In the genomic region with DNA sequence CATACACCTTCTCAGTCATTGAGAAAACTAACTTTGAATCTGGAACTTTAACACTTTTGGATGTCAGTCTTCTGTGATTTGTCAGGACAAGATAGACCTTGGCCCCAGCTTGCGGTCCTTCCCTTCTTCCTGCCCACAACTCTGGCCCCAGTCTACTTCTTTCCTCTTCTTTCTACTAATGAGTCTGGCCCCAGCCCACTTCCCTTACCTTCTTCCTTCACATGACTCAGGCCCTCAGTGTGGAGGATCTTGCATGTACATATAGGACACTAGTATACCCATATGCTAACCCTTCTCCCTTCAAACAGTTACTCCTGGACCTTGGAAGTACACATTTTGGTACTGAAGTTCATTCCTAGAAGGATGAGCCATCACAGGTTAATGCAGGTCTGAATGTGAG, we compare ENCODE assay signal across 20 mouse cellular contexts. TPM values are rescaled to one million over a fixed set of nuclear protein-coding genes. Genes with fewer than 3 reads are reported as not detected.
A peak's percentile ranks its signal among the peaks of the same experiment; 100 is the strongest.
DNase-seq lines count a peak whose midpoint lies in the region; ATAC-seq and TF ChIP-seq lines count a peak whose summit lies in the region.
"Had no signal": no experiment of that assay in that cellular context is flagged by ENCODE, and none has a peak within 500 bp of the region (broad histone marks: within the 10 kb centered on the region; RNA-seq: fewer than 3 reads in every experiment).

No protein-coding gene starts in this region.

- no peaks in the 10 kb centered on the region for H3K79me2 ChIP-seq in heart, adult 2 months (replicated peaks; ENCODE audit: control insufficient read depth, insufficient read depth, low read length)

- no peaks in the 10 kb centered on the region for H3K27me3 ChIP-seq in heart, adult 2 months (ENCODE audit: control insufficient read depth, insufficient read depth, low read length)
- H3K27me3 ChIP-seq: embryonic facial prominence, embryonic 15.5 days; forebrain, embryonic 15.5 days had no signal

- H3K27ac ChIP-seq in heart, adult 2 months, result peak overlapping the region; percentile 53; the same call in 1 of the 2 replicates
- H3K27ac ChIP-seq: embryonic facial prominence, embryonic 15.5 days; forebrain, embryonic 10.5 days; forebrain, embryonic 15.5 days; heart, embryonic 10.5 days had no signal

- ATAC-seq in granulocyte monocyte progenitor cell, adult 5-6 weeks (replicated peaks; ENCODE audit: poor library complexity, severe bottlenecking), result peak; percentile 71
- peak; percentile 65 for ATAC-seq in megakaryocyte progenitor cell, adult 5-6 weeks (replicated peaks; ENCODE audit: poor library complexity)
- ATAC-seq: forebrain, embryonic 15.5 days; hindbrain, embryonic 16.5 days; inflammation-experienced regulatory T-cells, adult 6 months had no signal

- H3K4me3 ChIP-seq in heart, adult 2 months, result no peak overlapping the region
- H3K4me3 ChIP-seq: embryonic facial prominence, embryonic 15.5 days; erythroblast, embryonic 14.5 days; forebrain, embryonic 10.5 days; forebrain, embryonic 15.5 days; heart, embryonic 10.5 days had no signal

- no peak overlapping the region for H3K9ac ChIP-seq in heart, adult 2 months (ENCODE audit: low read depth, low read length)
- H3K9ac ChIP-seq: embryonic facial prominence, embryonic 15.5 days; forebrain, embryonic 15.5 days had no signal

- DNase-seq in heart, adult 2 months, result no peak
- no peak for DNase-seq in heart, postnatal 4 days
- peak; percentile 90 for DNase-seq in 416B (ENCODE audit: low read depth)
- no peak for DNase-seq in urinary bladder, postnatal 36 days (ENCODE audit: low spot score in 2 of 2)
- DNase-seq: adrenal gland, adult 2 months; adrenal gland, postnatal 25 days; cerebellum, adult 18-20 months; cerebellum, adult 9-11 months; cerebellum, postnatal 36 days; gastrocnemius, postnatal 10 days; heart, postnatal 10 days had no signal

- no peak for TF ChIP-seq POLR2A in heart, adult 2 months (IDR thresholded peaks at IDR 0.05; ENCODE audit: insufficient read depth, low read depth, low read length)

- intact Hi-C loops in heart, adult 2 months (cut with DNase I), result no loop called here

- H3K36me3 ChIP-seq in heart, adult 2 months (ENCODE audit: control insufficient read depth, insufficient read depth, low read length), result peaks cover 64% of the 10 kb centered on the region
- H3K36me3 ChIP-seq: embryonic facial prominence, embryonic 15.5 days; forebrain, embryonic 10.5 days; forebrain, embryonic 15.5 days; heart, embryonic 10.5 days had no signal

- 63% methylated on average over 1 of the region's 1 CpGs for WGBS in heart, adult 2 months

- no peak for TF ChIP-seq CTCF in heart, adult 2 months (IDR thresholded peaks at IDR 0.05)

- TF ChIP-seq EP300 in heart, adult 2 months (IDR thresholded peaks at IDR 0.05; ENCODE audit: insufficient read depth, low read depth, low read length), result no peak

- H3K4me1 ChIP-seq in heart, adult 2 months (ENCODE audit: control insufficient read depth, insufficient read depth, low read length), result peaks cover 20% of the 10 kb centered on the region
- H3K4me1 ChIP-seq: forebrain, embryonic 10.5 days; forebrain, embryonic 15.5 days had no signal

RNA-seq across cellular contexts. Expression of a gene that starts 7.8 kb away (rescaled TPM):
- 10 to 100 TPM; 73.6 to 92.6 TPM for total RNA-seq in heart, adult 2 months (2021)
- 86.5 and 172 TPM in 2 replicates for polyA plus RNA-seq in heart, adult 2 months (2012; rRNA removed)
- 100 to 1,000 TPM; 225 to 235 TPM for total RNA-seq in heart, postnatal 4 days (2021)
- 225 and 231 TPM in 2 replicates for total RNA-seq in granulocyte monocyte progenitor cell, adult 5-6 weeks (2014; fragmentation: Nextera tagmentation)
- 260 and 264 TPM in 2 replicates for total RNA-seq in granulocyte monocyte progenitor cell, adult 5-6 weeks (2017)
- 177 and 202 TPM in 2 replicates for total RNA-seq in megakaryocyte progenitor cell, adult 5-6 weeks (2015)
- total RNA-seq in megakaryocyte progenitor cell, adult 5-6 weeks (2017), result 240 and 266 TPM in 2 replicates
